Mouse (Mus musculus) forebrain, embryonic 15.5 days (tissue): ENCODE measurements around the gene Ap2a1. TPM values are rescaled to one million over a fixed set of nuclear protein-coding genes. Genes with fewer than 3 reads are reported as not detected.
A peak's percentile ranks its signal among the peaks of the same experiment; 100 is the strongest.

Source experiments
- ATAC-seq: fragments of 200-750 bp; cut with Nextera tagmentation; replicated peaks from 2 replicates; pipeline ENCODE4 v1.8.0; 2017; ENCODE audit warnings: mild to moderate bottlenecking, moderate TSS enrichment, moderate library complexity
- H3K27ac ChIP-seq: fragments of 300-500 bp; sonication (generic); replicated peaks from 2 replicates; pipeline ENCODE4 v1.5.1; 2015; ENCODE audit warnings: mild to moderate bottlenecking, inconsistent platforms
- H3K27me3 ChIP-seq: fragments of 300-500 bp; sonication (generic); 2 replicates; pipeline ENCODE4 v1.6.1; 2015; ENCODE audit warnings: inconsistent platforms
- H3K36me3 ChIP-seq: fragments of 300-500 bp; sonication (generic); 2 replicates; pipeline ENCODE4 v1.6.1; 2015; ENCODE audit warnings: mild to moderate bottlenecking, inconsistent platforms
- H3K4me1 ChIP-seq: fragments of 300-500 bp; sonication (generic); 2 replicates; pipeline ENCODE4 v1.6.1; 2015; ENCODE audit warnings: inconsistent platforms
- H3K4me2 ChIP-seq: fragments of 300-500 bp; sonication (generic); replicated peaks from 2 replicates; pipeline ENCODE4 v1.6.1; 2015; ENCODE audit warnings: mild to moderate bottlenecking, inconsistent platforms
- H3K4me3 ChIP-seq: fragments of 300-500 bp; sonication (generic); 2 replicates; pipeline ENCODE4 v1.5.1; 2015; ENCODE audit warnings: mild to moderate bottlenecking, inconsistent platforms
- H3K9ac ChIP-seq: fragments of 300-500 bp; sonication (generic); replicated peaks from 2 replicates; pipeline ENCODE4 v1.6.1; 2015; ENCODE audit warnings: mild to moderate bottlenecking, inconsistent platforms
- H3K9me3 ChIP-seq: fragments of 300-500 bp; sonication (generic); 2 replicates; pipeline ENCODE4 v1.6.1; 2016; ENCODE audit warnings: inconsistent platforms
- WGBS: fragments of 180-500 bp; shearing (Covaris S2); methylation state at CpG from one replicate; pipeline ENCODE4 v1.1.7; 2015; ENCODE audit warnings: mixed read lengths; 5-methylcytosine and 5-hydroxymethylcytosine counted together
- polyA plus RNA-seq: library from polyadenylated mRNA; unstranded; fragments of >200 nt; fragmentation: Nextera tagmentation; extraction: Ambion mirVana; gene quantifications from 2 replicates; pipeline ENCODE4 v1.2.1, GENCODE M21; 2015

Gene Ap2a1
- polyA plus RNA-seq, 1 experiment from 2014 or later = 107 TPM

GRCm38 (mm10) chr7:44905430-44905829, 23.9 kb downstream of the Ap2a1 start:
- no peaks in the 10 kb centered on the region for H3K9me3 ChIP-seq
- no peak overlapping the region for H3K4me3 ChIP-seq
- 94% methylated on average over 20 of the region's 20 CpGs for WGBS
- no peaks in the 10 kb centered on the region for H3K27me3 ChIP-seq
- no peak overlapping the region for H3K27ac ChIP-seq
- H3K36me3 ChIP-seq = peaks cover 84% of the 10 kb centered on the region
- peaks cover 11% of the 10 kb centered on the region for H3K4me1 ChIP-seq
- H3K9ac ChIP-seq = no peak overlapping the region
- no peak overlapping the region for H3K4me2 ChIP-seq
- no peak for ATAC-seq

DNA sequence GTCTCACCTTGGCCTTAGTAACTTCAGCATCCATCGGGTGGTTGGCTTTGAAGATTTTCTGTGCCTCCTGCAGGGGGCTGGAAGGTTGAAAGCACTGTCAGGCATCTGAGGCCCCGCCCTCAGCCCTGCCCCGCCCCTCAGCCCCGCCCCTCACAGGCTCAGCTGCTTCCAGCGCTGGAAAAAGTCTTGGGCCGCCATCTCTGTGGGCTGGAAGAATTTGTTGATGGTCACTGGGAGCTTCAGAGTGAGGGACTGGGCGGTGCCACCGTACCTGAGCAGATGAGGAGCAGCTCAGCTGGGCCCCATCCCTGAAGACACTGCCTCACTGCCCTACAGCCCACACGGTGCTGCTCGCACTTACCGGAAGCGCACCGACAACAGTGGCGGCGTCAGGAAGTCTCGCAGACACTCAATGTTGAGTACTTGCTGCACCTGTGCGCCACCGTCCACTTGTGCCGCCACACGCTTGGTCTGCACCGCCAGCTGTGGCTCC, 28.0 kb downstream of the Ap2a1 start:
- Histone ChIP-seq H3K9ac (no peak overlapping the region), H3K27me3 (no peaks in the 10 kb centered on the region), H3K27ac (peak overlapping the region; percentile 37), H3K9me3 (no peaks in the 10 kb centered on the region), H3K36me3 (peaks cover 55% of the 10 kb centered on the region), H3K4me1 (peaks cover 36% of the 10 kb centered on the region), H3K4me2 (peak overlapping the region; percentile 36), H3K4me3 (0 out of 2 replicates have a peak overlapping the region, but pooled peaks have one; percentile 19)
- peak; percentile 24; the same call in 1 of the 2 replicates for ATAC-seq
- 12% methylated on average over 21 of the region's 21 CpGs for WGBS

DNA sequence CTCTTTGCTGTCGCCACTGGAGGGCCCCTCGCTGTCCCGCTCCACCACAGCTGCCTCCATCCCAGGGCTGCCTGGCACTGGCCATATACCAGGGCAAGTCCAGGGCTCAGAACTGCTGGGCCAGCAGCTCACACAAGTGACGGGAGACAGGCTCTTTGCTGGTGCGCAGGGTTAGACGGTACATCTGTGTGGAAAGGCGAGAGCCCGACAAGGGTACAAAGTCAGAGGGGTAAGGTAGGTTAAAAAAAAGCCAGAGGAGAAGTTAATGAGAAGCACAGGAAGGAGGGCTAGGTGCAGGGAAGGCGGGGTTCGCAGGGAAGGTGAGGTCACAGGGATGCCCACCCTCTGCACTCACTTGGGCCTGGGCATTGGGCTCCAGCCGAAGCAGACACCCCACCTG, 28.7 kb downstream of the Ap2a1 start:
- WGBS = 84% methylated on average over 11 of the region's 11 CpGs
- Histone ChIP-seq H3K27ac (0 out of 2 replicates have a peak overlapping the region, but pooled peaks have one; percentile 37), H3K4me1 (peaks cover 39% of the 10 kb centered on the region), H3K36me3 (peaks cover 48% of the 10 kb centered on the region), H3K9me3 (no peaks in the 10 kb centered on the region), H3K4me2 (no peak overlapping the region), H3K27me3 (no peaks in the 10 kb centered on the region), H3K4me3 (no peak overlapping the region), H3K9ac (no peak overlapping the region)
- no peak for ATAC-seq

GRCm38 (mm10) chr7:44898607-44899006, 30.7 kb downstream of the Ap2a1 start:
- no peak for ATAC-seq
- Histone ChIP-seq H3K4me2 (no peak overlapping the region), H3K9ac (no peak overlapping the region), H3K9me3 (no peaks in the 10 kb centered on the region), H3K27ac (no peak overlapping the region), H3K27me3 (no peaks in the 10 kb centered on the region), H3K36me3 (peaks cover 28% of the 10 kb centered on the region), H3K4me3 (no peak overlapping the region), H3K4me1 (peaks cover 56% of the 10 kb centered on the region)
- 37% methylated on average over 19 of the region's 19 CpGs for WGBS

DNA sequence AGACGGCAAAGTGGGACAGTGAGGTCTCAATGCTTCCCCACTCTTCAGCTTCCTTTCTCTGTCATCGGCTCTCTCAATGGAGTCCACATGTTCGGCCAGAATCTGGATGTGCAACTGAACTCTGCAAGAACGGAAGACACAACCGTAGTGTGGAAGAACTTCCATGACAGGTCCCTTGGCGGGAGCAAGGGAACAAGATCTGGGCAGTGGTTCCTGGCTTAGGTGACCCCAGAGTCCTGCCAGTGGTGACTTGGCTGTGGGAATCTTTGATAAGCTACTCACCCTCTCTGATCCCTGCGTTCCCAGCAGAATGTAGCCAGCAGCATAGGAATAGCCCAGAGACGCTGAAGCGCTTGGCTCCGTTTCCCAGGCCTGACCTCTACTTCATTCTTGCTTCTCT, 32.8 kb downstream of the Ap2a1 start:
- no peak for ATAC-seq
- Histone ChIP-seq H3K36me3 (peaks cover 16% of the 10 kb centered on the region; the same call in 1 of the 2 replicates), H3K4me3 (peak overlapping the region; percentile 77), H3K27me3 (no peaks in the 10 kb centered on the region), H3K27ac (peak overlapping the region; percentile 99), H3K4me1 (peaks cover 62% of the 10 kb centered on the region), H3K9me3 (no peaks in the 10 kb centered on the region), H3K4me2 (peak overlapping the region; percentile 73), H3K9ac (peak overlapping the region; percentile 72)
- 23% methylated on average over 10 of the region's 10 CpGs for WGBS

DNA sequence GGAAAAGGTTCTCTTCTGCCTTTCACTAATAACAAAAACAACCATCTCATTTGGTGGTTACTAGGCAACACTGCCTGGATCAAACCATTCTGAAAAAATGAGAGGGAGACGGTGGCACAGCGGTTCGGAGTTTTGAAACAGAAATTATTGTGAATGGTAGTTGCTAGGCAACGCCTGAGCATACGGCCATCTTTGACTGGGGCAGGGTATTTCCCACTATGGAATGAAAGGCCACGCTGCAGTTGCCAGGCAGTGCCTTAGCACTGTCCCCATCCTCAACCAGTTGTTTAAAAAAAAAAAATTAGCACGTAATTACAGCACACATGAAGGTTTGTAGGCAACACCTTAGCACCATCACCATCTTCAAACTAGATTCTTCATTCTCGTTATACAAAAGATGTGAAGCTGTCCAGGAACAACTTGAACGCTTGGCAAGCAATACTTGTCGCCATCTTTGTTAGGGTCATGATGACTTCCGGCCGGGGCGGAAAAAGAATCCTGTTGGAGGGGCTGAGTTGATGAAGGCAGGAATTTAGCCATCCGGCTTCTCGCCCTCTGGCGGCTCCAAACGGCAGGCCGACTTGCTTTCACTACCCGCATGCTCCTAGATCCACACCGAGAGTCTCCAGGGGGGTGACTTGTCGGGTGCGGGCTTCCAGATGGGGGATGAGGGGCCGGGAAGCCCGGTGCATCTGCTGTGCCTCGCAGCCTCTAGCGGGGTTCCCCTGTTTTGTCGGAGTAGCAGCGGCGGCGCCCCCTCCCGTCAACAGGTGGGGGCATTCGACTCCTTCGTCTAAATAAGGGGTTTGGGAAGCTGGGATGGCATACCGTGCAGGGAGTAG, 33.5 kb downstream of the Ap2a1 start, which contains the start of gene Fuz:
Gene Fuz, plus strand, starts transcription at position 487 of the 842 bp plus-strand sequence.
- H3K9me3 ChIP-seq = no peaks in the 10 kb centered on the region
- H3K4me1 ChIP-seq = peaks cover 62% of the 10 kb centered on the region
- peak; percentile 77 for ATAC-seq
- peak within 1 kb of the TSS; percentile 99 for H3K27ac ChIP-seq
- peaks cover 14% of the 10 kb centered on the region; the same call in 1 of the 2 replicates for H3K36me3 ChIP-seq
- under 1% methylated on average over 34 of the region's 34 CpGs for WGBS
- H3K27me3 ChIP-seq = no peaks in the 10 kb centered on the region
- peak within 1 kb of the TSS; percentile 73 for H3K4me2 ChIP-seq
- H3K9ac ChIP-seq = peak within 1 kb of the TSS; percentile 72
- peak within 1 kb of the TSS; percentile 77 for H3K4me3 ChIP-seq

- Histone ChIP-seq H3K4me2 (peak overlapping the region; percentile 73), H3K27me3 (no peaks in the 10 kb centered on the region), H3K9ac (peak overlapping the region; percentile 19; the same call in 1 of the 2 replicates), H3K36me3 (peaks cover 9% of the 10 kb centered on the region; the same call in 1 of the 2 replicates), H3K9me3 (no peaks in the 10 kb centered on the region), H3K4me3 (peak overlapping the region; percentile 77), H3K4me1 (peaks cover 68% of the 10 kb centered on the region), H3K27ac (peak overlapping the region; percentile 99)
- WGBS = 15% methylated on average over 7 of the region's 7 CpGs
- peak; percentile 14; the same call in 1 of the 2 replicates for ATAC-seq
Observed at GRCm38 (mm10) chr7:44895206-44895592, 34.1 kb downstream of the Ap2a1 start.

DNA sequence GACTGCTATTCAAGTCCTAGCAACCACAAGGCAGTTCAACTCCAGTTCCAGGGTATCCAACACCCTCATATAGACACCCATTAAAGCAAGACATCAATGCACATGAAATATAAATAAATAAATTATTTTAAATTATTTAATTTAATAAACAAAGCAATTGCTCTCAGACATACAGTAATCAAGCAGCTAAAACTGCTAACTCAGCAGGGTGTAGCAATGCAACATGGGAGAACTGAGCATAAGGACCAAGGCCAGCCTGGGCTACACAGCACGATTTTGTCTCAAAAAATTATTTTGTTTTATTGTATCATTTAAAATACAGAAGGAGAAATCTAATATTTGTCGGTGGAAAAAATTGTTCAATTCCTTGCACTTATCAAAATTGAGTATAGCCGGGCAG, 35.1 kb downstream of the Ap2a1 start:
- no peak overlapping the region for H3K4me2 ChIP-seq
- no peak overlapping the region for H3K9ac ChIP-seq
- peaks cover 76% of the 10 kb centered on the region for H3K4me1 ChIP-seq
- no peak overlapping the region for H3K4me3 ChIP-seq
- no peak for ATAC-seq
- 86% methylated on average over 3 of the region's 3 CpGs for WGBS
- H3K27ac ChIP-seq = peak overlapping the region; percentile 99
- peaks cover 6% of the 10 kb centered on the region; the same call in 1 of the 2 replicates for H3K36me3 ChIP-seq
- H3K27me3 ChIP-seq = no peaks in the 10 kb centered on the region
- H3K9me3 ChIP-seq = no peaks in the 10 kb centered on the region

GRCm38 (mm10) chr7:44893197-44893596, 36.1 kb downstream of the Ap2a1 start:
- WGBS = 3% methylated on average over 8 of the region's 8 CpGs
- Histone ChIP-seq H3K27ac (peak overlapping the region; percentile 99), H3K4me2 (peak overlapping the region; percentile 79), H3K36me3 (peaks cover 7% of the 10 kb centered on the region), H3K9ac (0 out of 2 replicates have a peak overlapping the region, but pooled peaks have one; percentile 28), H3K27me3 (no peaks in the 10 kb centered on the region), H3K9me3 (no peaks in the 10 kb centered on the region), H3K4me1 (peaks cover 76% of the 10 kb centered on the region), H3K4me3 (peak overlapping the region; percentile 63)
- ATAC-seq = no peak

- peak; percentile 76 for ATAC-seq
- H3K4me2 ChIP-seq = peak within 1 kb of the TSS; percentile 79
- H3K9ac ChIP-seq = peak within 1 kb of the TSS; percentile 79
- peaks cover 72% of the 10 kb centered on the region for H3K4me1 ChIP-seq
- no peaks in the 10 kb centered on the region for H3K27me3 ChIP-seq
- peak within 1 kb of the TSS; percentile 63 for H3K4me3 ChIP-seq
- H3K9me3 ChIP-seq = no peaks in the 10 kb centered on the region
- peaks cover 7% of the 10 kb centered on the region for H3K36me3 ChIP-seq
- H3K27ac ChIP-seq = peak within 1 kb of the TSS; percentile 99
- under 1% methylated on average over 56 of the region's 56 CpGs for WGBS
Observed at GRCm38 (mm10) chr7:44892276-44892921, 36.9 kb downstream of the Ap2a1 start, which contains the start of gene Med25. Gene Med25, minus strand, starts transcription at chr7:44892712.

GRCm38 (mm10) chr7:44891611-44892010, 37.7 kb downstream of the Ap2a1 start:
- H3K27me3 ChIP-seq = no peaks in the 10 kb centered on the region
- peak overlapping the region; percentile 79 for H3K9ac ChIP-seq
- ATAC-seq = no peak
- peak overlapping the region; percentile 99 for H3K27ac ChIP-seq
- H3K4me3 ChIP-seq = peak overlapping the region; percentile 63
- no peaks in the 10 kb centered on the region for H3K9me3 ChIP-seq
- WGBS = 10% methylated on average over 6 of the region's 6 CpGs
- peaks cover 64% of the 10 kb centered on the region for H3K4me1 ChIP-seq
- peak overlapping the region; percentile 79 for H3K4me2 ChIP-seq
- H3K36me3 ChIP-seq = peaks cover 7% of the 10 kb centered on the region

- peak overlapping the region; percentile 79 for H3K4me2 ChIP-seq
- no peak overlapping the region for H3K27ac ChIP-seq
- peaks cover 58% of the 10 kb centered on the region for H3K4me1 ChIP-seq
- H3K4me3 ChIP-seq = peak overlapping the region; percentile 63
- no peaks in the 10 kb centered on the region for H3K9me3 ChIP-seq
- no peak for ATAC-seq
- peaks cover 9% of the 10 kb centered on the region for H3K36me3 ChIP-seq
- 36% methylated on average over 4 of the region's 4 CpGs for WGBS
- H3K9ac ChIP-seq = peak overlapping the region; percentile 79
- no peaks in the 10 kb centered on the region for H3K27me3 ChIP-seq
Observed at GRCm38 (mm10) chr7:44890737-44891136, 38.6 kb downstream of the Ap2a1 start.
